Mouse (Mus musculus) limb, embryonic 10.5 days (tissue): ENCODE data around the gene Olfr132. TPM values are rescaled to one million over a fixed set of nuclear protein-coding genes. Genes with fewer than 3 reads are reported as not detected.
"Not testable (repeated sequence)": the region's sequence is repeated elsewhere in the genome, so short reads cannot be mapped to it uniquely, and the experiment has no call there.

Source experiments
- DNase-seq: peaks from one replicate; pipeline ENCODE4 v3.0.0-alpha.2; 2017; ENCODE audit warnings: low spot score
- H3K27ac ChIP-seq: fragments of 300-500 bp; sonication (generic); 2 replicates; pipeline ENCODE4 v1.5.1; 2016; ENCODE audit warnings: mild to moderate bottlenecking
- H3K27me3 ChIP-seq: fragments of 300-500 bp; sonication (generic); 2 replicates; pipeline ENCODE4 v1.6.1; 2016; ENCODE audit warnings: low read depth, mild to moderate bottlenecking; ENCODE audit not compliant: poor library complexity, severe bottlenecking
- H3K36me3 ChIP-seq: fragments of 300-500 bp; sonication (generic); 2 replicates; pipeline ENCODE4 v1.6.1; 2016; ENCODE audit warnings: mild to moderate bottlenecking, moderate library complexity
- H3K4me1 ChIP-seq: fragments of 300-500 bp; sonication (generic); 2 replicates; pipeline ENCODE4 v1.6.1; 2016
- H3K4me3 ChIP-seq: fragments of 300-500 bp; sonication (generic); 2 replicates; pipeline ENCODE4 v1.5.1; 2016; ENCODE audit warnings: mild to moderate bottlenecking, moderate library complexity
- H3K9me3 ChIP-seq: fragments of 300-500 bp; sonication (generic); replicated peaks from 2 replicates; pipeline ENCODE4 v1.6.1; 2016; ENCODE audit warnings: mild to moderate bottlenecking
- whole genome bisulfite sequencing: fragments of 180-500 bp; shearing (Covaris S2); methylation state at CpG from one replicate; pipeline ENCODE4 v1.1.7; 2016; 5-methylcytosine and 5-hydroxymethylcytosine counted together
- polyA plus RNA-seq: library from polyadenylated mRNA; unstranded; fragments of >200 nt; fragmentation: Nextera tagmentation; extraction: Ambion mirVana; gene quantifications from 2 replicates; pipeline ENCODE4 v1.2.1, GENCODE M21; 2016

The Olfr132 gene
- polyA plus RNA-seq, result not detected in 2 replicates

- Histone ChIP-seq H3K27me3 (no peaks in the 10 kb centered on the region), H3K9me3 (no peaks in the 10 kb centered on the region), H3K36me3 (no peaks in the 10 kb centered on the region), H3K4me1 (no peaks in the 10 kb centered on the region), H3K4me3 (no peak within 1 kb of the TSS), H3K27ac (no peak within 1 kb of the TSS)
- DNase-seq, result no peak
- WGBS, result 77% methylated on average over 1 of the region's 1 CpGs
Observed at GRCm38 (mm10) chr17:38134426-38134825, at the start of gene Olfr132. Gene Olfr132 (minus strand): TSS chr17:38134526.

- WGBS, result 81% methylated on average over 3 of the region's 3 CpGs
- H3K27ac ChIP-seq, result no peak within 1 kb of the TSS
- no peak within 1 kb of the TSS for H3K4me3 ChIP-seq
- H3K9me3 ChIP-seq, result no peaks in the 10 kb centered on the region
- H3K4me1 ChIP-seq, result no peaks in the 10 kb centered on the region
- DNase-seq, result no peak
- H3K27me3 ChIP-seq, result no peaks in the 10 kb centered on the region
- H3K36me3 ChIP-seq, result no peaks in the 10 kb centered on the region
Observed at GRCm38 (mm10) chr17:38171088-38171487, 36.8 kb upstream of the Olfr132 start, which contains the start of gene Olfr134. Gene Olfr134 (plus strand): TSS chr17:38171388.

- DNase-seq, result no peak
- Histone ChIP-seq H3K27me3 (no peaks in the 10 kb centered on the region), H3K4me1 (no peaks in the 10 kb centered on the region), H3K36me3 (no peaks in the 10 kb centered on the region), H3K9me3 (no peaks in the 10 kb centered on the region), H3K27ac (no peak within 1 kb of the TSS), H3K4me3 (no peak within 1 kb of the TSS)
- 85% methylated on average over 2 of the region's 2 CpGs for WGBS
Observed at GRCm38 (mm10) chr17:38144981-38145380, 10.7 kb upstream of the Olfr132 start, which contains the start of gene Olfr133. Gene Olfr133 (plus strand): TSS chr17:38145281.

- 74% methylated on average over 3 of the region's 3 CpGs for WGBS
- DNase-seq, H3K27ac ChIP-seq, H3K4me3 ChIP-seq, H3K36me3 ChIP-seq, H3K4me1 ChIP-seq, H3K27me3 ChIP-seq, H3K9me3 ChIP-seq: not testable (repeated sequence)
Observed at GRCm38 (mm10) chr17:38125371-38125770, 9.0 kb downstream of the Olfr132 start.

GRCm38 (mm10) chr17:38124199-38124598 lies 10.1 kb downstream of the Olfr132 start:
- 75% methylated on average over 1 of the region's 1 CpGs for WGBS
- H3K4me3 ChIP-seq, H3K4me1 ChIP-seq, H3K9me3 ChIP-seq, DNase-seq, H3K36me3 ChIP-seq, H3K27ac ChIP-seq, H3K27me3 ChIP-seq: not testable (repeated sequence)

GRCm38 (mm10) chr17:38088593-38088992 lies 45.7 kb downstream of the Olfr132 start, which contains the start of gene Olfr131:
Gene Olfr131 (minus strand): TSS chr17:38088693.
- no peaks in the 10 kb centered on the region for H3K4me1 ChIP-seq
- H3K4me3 ChIP-seq, result no peak within 1 kb of the TSS
- no peaks in the 10 kb centered on the region; the same call in 1 of the 2 replicates for H3K9me3 ChIP-seq
- H3K27me3 ChIP-seq, result no peaks in the 10 kb centered on the region
- DNase-seq, result no peak
- no peaks in the 10 kb centered on the region for H3K36me3 ChIP-seq
- H3K27ac ChIP-seq, result no peak within 1 kb of the TSS

GRCm38 (mm10) chr17:38082364-38082763 lies 52.0 kb downstream of the Olfr132 start:
- Histone ChIP-seq H3K36me3 (no peaks in the 10 kb centered on the region), H3K27ac (no peak overlapping the region), H3K4me1 (no peaks in the 10 kb centered on the region), H3K27me3 (no peaks in the 10 kb centered on the region), H3K4me3 (no peak overlapping the region), H3K9me3 (no peaks in the 10 kb centered on the region; the same call in 1 of the 2 replicates)
- DNase-seq, result no peak
- 88% methylated on average over 4 of the region's 4 CpGs for WGBS

Other genes with a start within 250 kb of the Olfr132 start
- gene Olfr127, start 234.1 kb downstream of the Olfr132 start, polyA plus RNA-seq, result not detected in 2 replicates
- gene Olfr128, start 214.0 kb downstream of the Olfr132 start, polyA plus RNA-seq, result not detected in 2 replicates
- not detected in 2 replicates for gene Olfr761, start 181.4 kb downstream of the Olfr132 start, polyA plus RNA-seq
- gene Olfr129, start 74.4 kb downstream of the Olfr132 start, polyA plus RNA-seq, result not detected in 2 replicates
- not detected in 2 replicates for gene Olfr130, start 70.6 kb downstream of the Olfr132 start, polyA plus RNA-seq
- not detected in 2 replicates for gene Olfr131, start 45.8 kb downstream of the Olfr132 start, polyA plus RNA-seq
- not detected in 2 replicates for gene Olfr133, start 10.8 kb upstream of the Olfr132 start, polyA plus RNA-seq
- gene Olfr134, start 36.9 kb upstream of the Olfr132 start, polyA plus RNA-seq, result not detected in 2 replicates
- not detected in 2 replicates for gene Olfr135, start 69.8 kb upstream of the Olfr132 start, polyA plus RNA-seq
- gene Olfr138, start 126.5 kb upstream of the Olfr132 start, polyA plus RNA-seq, result not detected in 2 replicates
- not detected in 2 replicates for gene Olfr137, start 173.0 kb upstream of the Olfr132 start, polyA plus RNA-seq
- not detected in 2 replicates for gene Olfr136, start 195.3 kb upstream of the Olfr132 start, polyA plus RNA-seq